Mouse (Mus musculus) G1E (cell line): Measurements from ENCODE around the gene Zswim1. TPM values are rescaled to one million over a fixed set of nuclear protein-coding genes. Genes with fewer than 3 reads are reported as not detected.

Experiments used
- ATAC-seq: 2 replicates; pipeline ENCODE4 v1.8.0; 2016; ENCODE audit warnings: mild to moderate bottlenecking; ENCODE audit not compliant: insufficient number of reproducible peaks, poor library complexity, low FRiP score, severe bottlenecking; ENCODE audit errors: extremely low read depth
- DNase-seq: peaks from one replicate; pipeline ENCODE4 v3.0.0; 2012; ENCODE audit warnings: low spot score
- H3K27me3 ChIP-seq: 2 replicates; pipeline ENCODE4 v1.6.1; 2012; ENCODE audit warnings: mild to moderate bottlenecking, low read length, inconsistent platforms; ENCODE audit not compliant: insufficient read depth
- H3K36me3 ChIP-seq: replicated peaks from 2 replicates; pipeline ENCODE3; 2012; ENCODE audit warnings: mild to moderate bottlenecking, inconsistent platforms
- H3K4me1 ChIP-seq: 2 replicates; pipeline ENCODE4 v1.6.1; 2012; ENCODE audit warnings: low read depth, low read length, inconsistent platforms, mixed read lengths; ENCODE audit not compliant: insufficient read depth
- H3K4me3 ChIP-seq: 2 replicates; pipeline ENCODE4 v1.5.1; 2012; ENCODE audit warnings: low read depth, mild to moderate bottlenecking, inconsistent platforms, low read length, moderate library complexity, mixed read lengths
- H3K9me3 ChIP-seq: replicated peaks from 2 replicates; pipeline ENCODE4 v1.6.1; 2012; ENCODE audit warnings: inconsistent platforms
- CTCF ChIP-seq: IDR thresholded peaks from 2 replicates; pipeline ENCODE4 v1.5.1; 2012; ENCODE audit warnings: low read depth, low read length, inconsistent platforms, mixed read lengths
- GATA1 ChIP-seq: IDR thresholded peaks from 2 replicates; pipeline ENCODE4 v1.6.1; 2012; ENCODE audit warnings: borderline replicate concordance, low read length, inconsistent platforms, mixed read lengths
- GATA2 ChIP-seq: IDR thresholded peaks from 2 replicates; pipeline ENCODE4 v1.6.1; 2012; ENCODE audit warnings: low read depth, low read length, inconsistent platforms, borderline replicate concordance
- POLR2AphosphoS5 ChIP-seq: IDR thresholded peaks from 2 replicates; pipeline ENCODE4 v1.6.1; 2012; ENCODE audit warnings: low read depth, low read length, inconsistent platforms; ENCODE audit not compliant: insufficient replicate concordance
- TAL1 ChIP-seq: conservative IDR thresholded peaks from 2 replicates; pipeline ENCODE4 v1.6.1; 2012; ENCODE audit warnings: low read depth, low read length, inconsistent platforms, mixed read lengths
- polyA plus RNA-seq: library from polyadenylated mRNA; stranded (reverse); fragments of >175 nt; gene quantifications from 2 replicates; pipeline ENCODE4 v1.2.3, GENCODE M21; 2012
- total RNA-seq, 2 experiments: library from RNA; stranded (forward) in 1 of 2; stranded (reverse) in 1 of 2; fragments of 200-1000 nt in 1 of 2; fragments of >200 nt in 1 of 2; fragmentation: Nextera tagmentation in 1 of 2; gene quantifications; 2 replicates each; pipeline ENCODE4 v1.2.3; 2014 to 2017

The Zswim1 gene
- total and polyA plus RNA-seq, 3 experiments: 3.8 to 38.4 (median 19.0) TPM

GRCm38 (mm10) chr2:164823969-164824368 is 1.5 kb downstream of the Zswim1 start:
- Histone ChIP-seq H3K36me3 (peaks cover 80% of the 10 kb centered on the region), H3K27me3 (no peaks in the 10 kb centered on the region), H3K4me1 (peaks cover 23% of the 10 kb centered on the region), H3K4me3 (no peak overlapping the region; the same call in 1 of the 2 replicates), H3K9me3 (no peaks in the 10 kb centered on the region)
- DNase-seq: no peak
- ATAC-seq: no peak
- no peak for TF ChIP-seq GATA1
- no peak for TF ChIP-seq TAL1
- no peak for TF ChIP-seq GATA2
- TF ChIP-seq POLR2AphosphoS5: no peak
- no peak for TF ChIP-seq CTCF

DNA sequence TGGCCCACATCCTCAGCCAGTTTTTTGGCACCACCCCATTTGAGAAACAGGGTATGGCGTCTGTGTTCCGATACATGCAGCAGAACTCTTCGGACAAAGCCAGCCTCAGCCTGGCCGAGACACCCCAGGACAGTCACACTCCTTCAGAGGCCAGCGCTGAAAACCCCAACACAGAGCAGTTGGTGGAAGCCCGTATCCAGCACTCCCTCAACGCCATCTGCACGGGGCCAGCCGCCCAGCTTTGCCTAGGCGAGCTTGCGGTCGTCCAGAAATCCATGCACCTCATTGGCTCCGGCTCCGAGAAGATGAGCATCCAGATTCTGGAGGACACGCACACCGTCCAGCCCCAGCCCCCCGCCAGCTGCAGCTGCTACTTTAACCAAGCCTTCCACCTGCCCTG is 3.0 kb downstream of the Zswim1 start:
- peaks cover 68% of the 10 kb centered on the region for H3K36me3 ChIP-seq

DNA sequence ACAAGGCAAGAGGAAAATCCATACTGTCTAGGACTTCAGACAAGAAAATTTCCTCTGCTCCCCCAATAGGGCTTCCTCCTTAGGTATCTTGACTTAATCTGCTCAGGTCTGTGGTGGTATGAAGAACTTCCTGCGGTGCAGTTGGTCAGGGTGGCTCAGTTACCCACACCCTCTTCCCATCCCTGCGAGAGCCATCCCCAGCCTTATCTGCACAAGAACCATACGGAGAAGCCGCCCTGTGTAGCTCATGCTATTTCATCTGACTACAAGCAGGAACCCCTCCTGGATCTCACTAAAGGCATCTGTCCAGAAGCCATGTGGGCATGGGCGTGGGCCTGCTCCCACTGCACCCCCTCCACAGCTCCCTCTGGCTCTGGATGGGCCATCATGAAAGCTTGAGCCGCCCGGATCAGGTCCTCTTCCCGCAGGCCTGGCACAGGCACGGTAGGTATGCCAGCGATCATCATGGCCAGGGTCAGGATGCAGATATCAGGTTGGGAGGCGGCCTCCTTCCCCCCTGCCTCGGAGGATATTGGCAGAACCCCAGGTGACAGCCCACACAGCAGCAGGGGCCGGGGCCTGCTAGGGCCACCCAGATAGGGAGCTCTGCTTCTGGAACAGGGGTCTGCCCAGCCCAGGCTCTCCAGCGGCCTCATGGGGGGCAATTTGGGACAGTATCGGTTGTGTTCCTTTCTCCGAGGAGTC is 4.8 kb downstream of the Zswim1 start:
- Histone ChIP-seq H3K36me3 (peaks cover 54% of the 10 kb centered on the region), H3K4me1 (peaks cover 16% of the 10 kb centered on the region), H3K27me3 (no peaks in the 10 kb centered on the region; the same call in 1 of the 2 replicates), H3K9me3 (no peaks in the 10 kb centered on the region), H3K4me3 (no peak overlapping the region)
- DNase-seq: no peak
- TF ChIP-seq CTCF: no peak
- no peak for TF ChIP-seq TAL1
- TF ChIP-seq GATA2: no peak
- no peak for TF ChIP-seq POLR2AphosphoS5
- TF ChIP-seq GATA1: no peak
- ATAC-seq: no peak

More for the DNA sequence above, 3.0 kb downstream of the Zswim1 start:
- TF ChIP-seq POLR2AphosphoS5 (no peak), CTCF (no peak), GATA2 (no peak), TAL1 (no peak), GATA1 (no peak)
- no peak overlapping the region for H3K4me3 ChIP-seq
- H3K9me3 ChIP-seq: no peaks in the 10 kb centered on the region
- DNase-seq (no peak), ATAC-seq (no peak)
- no peaks in the 10 kb centered on the region for H3K27me3 ChIP-seq
- peaks cover 23% of the 10 kb centered on the region for H3K4me1 ChIP-seq

DNA sequence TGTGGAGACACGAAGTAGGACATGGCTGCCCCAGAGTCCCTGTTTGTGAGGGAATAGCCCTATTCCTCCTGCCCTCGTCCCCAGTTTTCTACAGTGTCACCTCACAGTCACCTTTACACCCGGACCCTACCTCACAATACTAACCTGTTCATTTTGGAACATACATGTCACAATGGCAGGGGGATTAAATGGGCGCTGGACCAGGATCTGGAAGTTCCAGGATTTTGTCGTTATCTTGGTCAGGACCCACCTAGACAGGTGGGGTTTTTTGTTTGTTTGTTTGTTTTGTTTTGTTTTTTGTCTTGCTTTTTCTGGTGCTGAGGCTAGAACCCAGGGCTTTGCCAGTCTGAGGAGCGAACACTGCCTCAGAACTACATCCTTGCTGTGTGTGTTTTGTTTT is 6.0 kb downstream of the Zswim1 start, which contains the start of gene Spata25:
Gene Spata25, minus strand, starts transcription at position 101 of the 400 bp plus-strand sequence.
- H3K9me3 ChIP-seq: no peaks in the 10 kb centered on the region
- no peak for ATAC-seq
- DNase-seq: no peak
- no peaks in the 10 kb centered on the region; the same call in 1 of the 2 replicates for H3K27me3 ChIP-seq
- no peak for TF ChIP-seq CTCF
- no peak for TF ChIP-seq GATA1
- TF ChIP-seq GATA2: no peak
- TF ChIP-seq POLR2AphosphoS5: no peak
- no peak for TF ChIP-seq TAL1
- peaks cover 20% of the 10 kb centered on the region for H3K4me1 ChIP-seq
- H3K36me3 ChIP-seq: peaks cover 54% of the 10 kb centered on the region
- H3K4me3 ChIP-seq: no peak within 1 kb of the TSS

- DNase-seq: no peak
- Histone ChIP-seq H3K4me3 (no peak overlapping the region), H3K4me1 (peaks cover 20% of the 10 kb centered on the region), H3K9me3 (no peaks in the 10 kb centered on the region), H3K27me3 (peaks cover 4% of the 10 kb centered on the region; the same call in 1 of the 2 replicates), H3K36me3 (peaks cover 51% of the 10 kb centered on the region)
- no peak for ATAC-seq
- TF ChIP-seq POLR2AphosphoS5: no peak
- no peak for TF ChIP-seq GATA2
- no peak for TF ChIP-seq CTCF
- no peak for TF ChIP-seq GATA1
- TF ChIP-seq TAL1: no peak
These were observed 6.6 kb downstream of the Zswim1 start for GRCm38 (mm10) chr2:164829090-164829489.

- Histone ChIP-seq H3K27me3 (peaks cover 4% of the 10 kb centered on the region; the same call in 1 of the 2 replicates), H3K4me3 (no peak overlapping the region), H3K4me1 (peaks cover 26% of the 10 kb centered on the region), H3K36me3 (peaks cover 42% of the 10 kb centered on the region), H3K9me3 (no peaks in the 10 kb centered on the region)
- no peak for ATAC-seq
- TF ChIP-seq CTCF (no peak), TAL1 (no peak), GATA2 (no peak), POLR2AphosphoS5 (no peak), GATA1 (no peak)
- no peak for DNase-seq
These were observed 8.5 kb downstream of the Zswim1 start for GRCm38 (mm10) chr2:164831029-164831428.
